Mouse (Mus musculus): ENCODE data around the gene Lhfpl2.

Gene Lhfpl2

DNA sequence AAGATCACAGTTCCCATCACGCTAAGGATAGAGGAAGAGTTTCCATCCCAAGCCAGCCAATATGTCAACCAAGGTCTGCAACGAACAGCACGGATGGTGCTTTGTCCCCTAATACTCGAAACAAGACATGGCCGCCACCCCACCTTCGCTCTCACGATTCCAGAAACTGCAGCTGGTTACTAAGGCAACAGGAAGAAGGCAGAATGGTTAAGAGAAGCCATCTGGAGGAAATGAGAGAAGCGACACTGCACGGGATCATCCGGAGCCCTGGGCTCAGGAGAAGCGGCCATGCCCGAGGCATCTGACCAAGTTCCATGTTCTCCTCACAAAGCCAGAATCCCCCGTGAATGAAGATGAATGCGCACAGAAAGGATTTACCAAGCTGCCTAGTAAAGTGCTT, 166.0 kb downstream of the Lhfpl2 start:
- 51% methylated on average over 14 of the region's 14 CpGs for WGBS

DNA sequence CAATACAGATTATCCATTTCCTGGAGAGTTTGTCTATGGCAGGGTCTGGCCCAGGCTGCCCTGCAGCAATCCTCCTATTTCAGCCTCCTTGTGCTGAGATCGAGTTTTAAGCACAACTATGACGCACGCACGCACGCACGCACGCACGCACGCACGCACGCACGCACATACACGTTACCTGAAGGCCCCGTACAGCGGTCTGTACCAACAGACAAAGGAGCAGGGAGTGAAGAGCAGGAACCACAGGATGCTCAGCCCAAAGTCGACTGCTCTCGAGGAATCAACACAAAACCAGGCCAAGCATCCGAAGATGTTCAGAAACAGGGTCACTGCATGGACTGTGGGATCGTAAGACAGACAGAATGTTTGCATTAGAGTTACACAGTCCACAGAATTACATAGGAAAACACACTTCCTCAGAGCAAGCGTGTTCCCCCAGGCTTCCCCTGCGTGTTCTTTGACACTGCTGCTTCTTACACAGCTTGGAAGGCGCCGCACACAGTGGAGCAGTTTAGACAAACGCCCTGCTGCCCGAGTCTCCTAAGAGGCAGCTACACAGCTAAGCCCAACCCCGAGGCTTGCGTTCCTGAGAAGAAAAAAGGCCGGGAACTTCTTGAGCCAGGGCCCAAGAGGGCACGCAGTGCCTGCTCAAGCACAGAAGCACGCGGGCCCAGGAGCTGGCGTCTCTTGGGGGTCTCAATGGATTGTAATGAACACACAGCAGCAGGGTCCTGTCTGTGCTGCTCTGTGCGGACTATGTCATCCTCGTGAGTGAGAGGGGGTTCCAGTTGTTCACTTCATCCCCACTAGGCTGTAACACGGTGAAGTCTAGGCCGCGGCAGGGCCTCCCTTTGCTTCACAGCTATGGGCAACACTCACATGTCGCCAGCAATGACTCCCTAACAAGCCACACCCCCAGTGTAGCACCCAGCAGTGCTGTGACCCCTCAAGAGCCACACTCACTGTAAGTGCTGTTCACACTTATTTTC, 167.4 kb downstream of the Lhfpl2 start:
- WGBS = 97% methylated on average over 38 of the region's 38 CpGs

GRCm38 (mm10) chr13:94231871-94232270, 174.3 kb downstream of the Lhfpl2 start:
- WGBS = 86% methylated on average over 14 of the region's 14 CpGs

DNA sequence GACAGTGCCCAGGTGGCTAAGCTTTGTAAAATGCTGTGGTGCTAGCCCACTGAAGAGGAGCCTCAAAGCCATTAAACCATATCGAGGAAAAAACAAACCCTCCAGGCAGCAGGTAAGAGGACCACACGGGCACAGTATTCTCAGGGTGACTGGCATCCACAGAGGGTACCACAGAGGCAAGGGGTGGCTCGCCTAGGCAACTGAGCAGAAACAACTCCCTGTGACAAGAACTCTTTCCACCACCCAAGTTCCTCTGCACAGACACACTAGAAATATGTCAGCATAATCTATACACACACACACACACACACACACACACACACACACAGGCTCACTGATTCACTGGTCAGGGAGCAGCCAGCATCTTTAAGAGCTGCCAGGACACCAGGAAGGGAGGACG, 181.9 kb downstream of the Lhfpl2 start:
- WGBS = 74% methylated on average over 4 of the region's 4 CpGs

DNA sequence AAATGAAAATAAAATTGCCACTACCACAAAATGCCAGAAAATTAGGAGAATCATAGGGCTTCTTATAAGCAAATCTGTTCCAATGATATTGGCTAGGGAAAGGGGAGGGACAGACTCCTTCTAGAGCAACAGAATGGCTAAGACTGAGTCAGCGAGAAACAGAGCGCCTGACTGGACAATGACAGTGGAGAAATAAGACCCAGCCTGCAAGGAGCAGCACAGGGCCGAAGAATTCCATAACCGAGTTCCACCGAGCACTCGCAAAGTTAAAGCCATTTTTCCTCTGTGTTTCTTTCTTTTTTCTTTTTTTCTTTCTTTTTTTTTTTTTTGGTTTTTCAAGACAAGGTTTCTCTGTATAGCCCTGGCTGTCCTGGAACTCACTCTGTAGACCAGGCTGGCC, 182.5 kb downstream of the Lhfpl2 start:
- WGBS = 83% methylated on average over 6 of the region's 6 CpGs

DNA sequence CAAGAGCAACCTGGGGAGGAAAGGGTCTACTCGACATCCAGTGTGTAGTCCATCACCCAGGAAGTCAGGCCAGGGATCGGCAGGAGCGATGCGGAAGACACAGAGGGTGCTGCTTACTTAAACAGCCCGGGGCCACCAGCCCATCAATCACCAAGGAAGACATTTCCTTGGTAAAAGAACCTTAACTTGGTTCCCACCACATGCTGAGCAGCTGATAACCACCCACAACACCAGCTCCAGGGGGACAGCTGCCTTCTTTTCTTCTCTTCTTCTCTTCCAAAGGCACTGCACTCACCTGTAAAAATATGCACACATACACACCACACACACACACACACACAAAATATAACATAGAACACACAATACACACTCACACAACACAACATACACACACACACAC, 183.3 kb downstream of the Lhfpl2 start:
- 82% methylated on average over 5 of the region's 5 CpGs for WGBS

DNA sequence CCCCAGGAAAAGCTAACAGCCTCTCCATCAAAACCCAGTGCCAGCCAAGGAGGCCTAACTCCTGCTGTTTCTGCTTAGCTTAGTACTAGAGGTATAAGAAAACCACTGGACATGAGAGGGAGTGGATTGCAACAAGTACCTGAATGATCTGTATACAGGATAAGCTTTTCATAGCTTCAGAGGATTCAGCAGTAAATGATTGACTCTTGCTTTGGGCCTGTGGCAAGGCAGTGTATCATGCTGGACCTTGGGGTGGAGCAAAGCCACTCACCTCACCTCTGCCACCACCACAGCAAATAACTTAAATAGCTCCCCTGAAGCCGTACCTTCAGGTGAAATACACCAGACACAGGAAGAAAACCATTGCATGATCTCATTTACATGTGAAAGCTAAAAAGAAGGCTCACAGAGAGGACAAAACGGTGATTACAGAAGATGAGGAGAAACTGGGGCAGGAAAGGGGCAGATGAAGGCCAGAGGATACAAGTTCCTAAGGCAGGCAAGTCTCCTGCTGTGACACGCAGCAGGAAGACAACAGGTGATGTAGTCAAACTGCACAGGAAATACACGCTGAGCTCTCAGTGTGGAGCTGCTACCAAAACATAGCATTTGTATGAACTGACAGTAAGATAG, 184.4 kb downstream of the Lhfpl2 start:
- WGBS = 66% methylated on average over 4 of the region's 4 CpGs

GRCm38 (mm10) chr13:94242897-94243296, 185.3 kb downstream of the Lhfpl2 start:
- 83% methylated on average over 2 of the region's 2 CpGs for WGBS

All from cerebral cortex, adult 2 months (tissue).